ENCODE assay signal across 15 mouse cellular contexts in genomic region chr1:60104582-60104981, GRCm38 (mm10). TPM values are rescaled to one million over a fixed set of nuclear protein-coding genes. Genes with fewer than 3 reads are reported as not detected.
A peak's percentile ranks its signal among the peaks of the same experiment; 100 is the strongest.
DNase-seq lines count a peak whose midpoint lies in the region; ATAC-seq and TF ChIP-seq lines count a peak whose summit lies in the region.
"Had no signal": no experiment of that assay in that cellular context is flagged by ENCODE, and none has a peak within 500 bp of the region (broad histone marks: within the 10 kb centered on the region; RNA-seq: fewer than 3 reads in every experiment).

No protein-coding gene starts in this region.

- no peak overlapping the region for H3K4me2 ChIP-seq in liver, embryonic 14.5 days (ENCODE audit: low read depth)
- H3K4me2 ChIP-seq in hindbrain, embryonic 11.5 days (replicated peaks; ENCODE audit: low read depth, low read length), result no peak overlapping the region
- H3K4me2 ChIP-seq: heart, embryonic 13.5 days; liver, embryonic 15.5 days had no signal

- TF ChIP-seq EP300 in liver, embryonic 14.5 days (IDR thresholded peaks at IDR 0.05; ENCODE audit: low read depth), result no peak

- no peak overlapping the region for H3K4me3 ChIP-seq in liver, embryonic 14.5 days (ENCODE audit: insufficient read depth in 1 of 2, low read depth in 2 of 2, low read length in 2 of 2)
- H3K4me3 ChIP-seq in E14TG2a.4 (replicated peaks; ENCODE audit: low read length), result no peak overlapping the region
- no peak overlapping the region for H3K4me3 ChIP-seq in hindbrain, embryonic 11.5 days (ENCODE audit: low read depth, low read length)
- H3K4me3 ChIP-seq: heart, embryonic 13.5 days; limb, embryonic 10.5 days; liver, embryonic 15.5 days had no signal

- 90% methylated on average over 1 of the region's 1 CpGs for WGBS in liver, embryonic 14.5 days (ENCODE audit: insufficient replicate concordance)
- whole genome bisulfite sequencing in hindbrain, embryonic 11.5 days, result 100% methylated on average over 1 of the region's 1 CpGs

- peak; percentile 30; the same call in 1 of the 2 replicates for TF ChIP-seq CTCF in liver, embryonic 14.5 days (IDR thresholded peaks at IDR 0.05; ENCODE audit: low read depth)
- TF ChIP-seq CTCF in E14TG2a.4 (conservative IDR thresholded peaks at IDR 0.05; ENCODE audit: low read length), result peak; percentile 29; the same call in 1 of the 2 replicates

- no peak overlapping the region for H3K27ac ChIP-seq in liver, embryonic 14.5 days
- H3K27ac ChIP-seq in hindbrain, embryonic 11.5 days (ENCODE audit: low read depth, low read length), result no peak overlapping the region
- H3K27ac ChIP-seq: heart, embryonic 13.5 days; limb, embryonic 10.5 days; liver, embryonic 15.5 days; macrophage had no signal

- no peaks in the 10 kb centered on the region for H3K9me3 ChIP-seq in liver, embryonic 14.5 days (ENCODE audit: control insufficient read depth, low read length)
- H3K9me3 ChIP-seq in E14TG2a.4 (ENCODE audit: low read length), result no peaks in the 10 kb centered on the region
- no peaks in the 10 kb centered on the region for H3K9me3 ChIP-seq in hindbrain, embryonic 11.5 days (ENCODE audit: control insufficient read depth, low read length)
- H3K9me3 ChIP-seq: heart, embryonic 13.5 days; limb, embryonic 10.5 days; liver, embryonic 15.5 days had no signal

- H3K9ac ChIP-seq in liver, embryonic 14.5 days (replicated peaks), result no peak overlapping the region
- no peak overlapping the region for H3K9ac ChIP-seq in hindbrain, embryonic 11.5 days (ENCODE audit: low read depth, low read length)
- H3K9ac ChIP-seq: heart, embryonic 13.5 days; liver, embryonic 15.5 days had no signal

- no peaks in the 10 kb centered on the region for H3K27me3 ChIP-seq in liver, embryonic 14.5 days (ENCODE audit: control insufficient read depth, insufficient read depth, low read length)
- 0 out of 2 replicates have a peak, but pooled peaks cover 4% of the 10 kb centered on the region for H3K27me3 ChIP-seq in E14TG2a.4 (ENCODE audit: insufficient read depth, low read length)
- no peaks in the 10 kb centered on the region for H3K27me3 ChIP-seq in hindbrain, embryonic 11.5 days (ENCODE audit: control insufficient read depth, insufficient read depth, low read length)
- H3K27me3 ChIP-seq: heart, embryonic 13.5 days; liver, embryonic 15.5 days had no signal

- no peaks in the 10 kb centered on the region; the same call in 1 of the 2 replicates for H3K36me3 ChIP-seq in liver, embryonic 14.5 days (replicated peaks; ENCODE audit: control insufficient read depth, insufficient read depth, low read depth)
- H3K36me3 ChIP-seq in E14TG2a.4 (ENCODE audit: insufficient read depth, low read length), result no peaks in the 10 kb centered on the region
- H3K36me3 ChIP-seq in hindbrain, embryonic 11.5 days (ENCODE audit: control insufficient read depth, insufficient read depth, low read length), result no peaks in the 10 kb centered on the region

- no peaks in the 10 kb centered on the region for H3K4me1 ChIP-seq in liver, embryonic 14.5 days (replicated peaks; ENCODE audit: control insufficient read depth in 2 of 2, insufficient read depth in 2 of 2, low read length in 1 of 2)
- H3K4me1 ChIP-seq in E14TG2a.4 (replicated peaks; ENCODE audit: low read depth, low read length), result no peaks in the 10 kb centered on the region
- no peaks in the 10 kb centered on the region for H3K4me1 ChIP-seq in hindbrain, embryonic 11.5 days (replicated peaks; ENCODE audit: control insufficient read depth, insufficient read depth, low read length)
- H3K4me1 ChIP-seq: heart, embryonic 13.5 days; limb, embryonic 10.5 days; liver, embryonic 15.5 days had no signal

- no peak for DNase-seq in liver, embryonic 14.5 days (ENCODE audit: low read depth in 3 of 3, low spot score in 3 of 3)
- DNase-seq in liver, result no peak
- DNase-seq in B cell, adult 2 months, result peak; percentile 7 to 10
- no peak for DNase-seq in urinary bladder, postnatal 10 days (ENCODE audit: low spot score)
- DNase-seq in hindbrain, embryonic 11.5 days (ENCODE audit: low spot score), result no peak
- DNase-seq: cerebellum, adult 11 months; heart, postnatal 4 days; kidney, postnatal 36 days; midbrain, embryonic 14.5 days had no signal

- ATAC-seq in liver, embryonic 14.5 days (ENCODE audit: insufficient read depth), result no peak
- ATAC-seq in megakaryocyte progenitor cell, adult 5-6 weeks (replicated peaks; ENCODE audit: poor library complexity), result 0 out of 2 replicates have a peak, but pooled peaks have one; percentile 42
- no peak for ATAC-seq in hindbrain, embryonic 11.5 days (ENCODE audit: low FRiP score)

RNA-seq across cellular contexts. Expression of gene Wdr12, which starts 6.1 kb away (rescaled TPM):
- 6.7 and 14.4 TPM in 2 replicates for polyA plus RNA-seq in liver, embryonic 14.5 days (2012; rRNA removed)
- 38.2 and 42.1 TPM in 2 replicates for polyA plus RNA-seq in liver, embryonic 14.5 days (2014; fragmentation: Nextera tagmentation; extraction: Ambion mirVana)
- total RNA-seq in megakaryocyte progenitor cell, adult 5-6 weeks (2015), result 71.3 and 84.9 TPM in 2 replicates
- 107 and 151 TPM in 2 replicates for total RNA-seq in megakaryocyte progenitor cell, adult 5-6 weeks (2017)
- 50.2 and 50.7 TPM in 2 replicates for polyA plus RNA-seq in hindbrain, embryonic 11.5 days (2014; fragmentation: Nextera tagmentation; extraction: Ambion mirVana)

RNA-seq across cellular contexts. Expression of gene Carf, which starts 6.5 kb away (rescaled TPM):
- 1.5 TPM in 2 replicates for polyA plus RNA-seq in liver, embryonic 14.5 days (2012; rRNA removed)
- polyA plus RNA-seq in liver, embryonic 14.5 days (2014; fragmentation: Nextera tagmentation; extraction: Ambion mirVana), result 1.5 and 1.9 TPM in 2 replicates
- 11.4 and 13.2 TPM in 2 replicates for total RNA-seq in megakaryocyte progenitor cell, adult 5-6 weeks (2015)
- total RNA-seq in megakaryocyte progenitor cell, adult 5-6 weeks (2017), result 5.4 and 9.9 TPM in 2 replicates
- 5.7 and 5.9 TPM in 2 replicates for polyA plus RNA-seq in hindbrain, embryonic 11.5 days (2014; fragmentation: Nextera tagmentation; extraction: Ambion mirVana)

Comparison
In these comparisons a context has a peak if more than half of its experiments do, and no peak if none do; other contexts are left out.
1. DNase-seq: peak in B cell, adult 2 months (2 of 2); none in liver, embryonic 14.5 days (0 of 3), liver (single experiment), urinary bladder, postnatal 10 days (single experiment) and hindbrain, embryonic 11.5 days (single experiment).